ENCODE assay signal across 9 mouse cellular contexts in genomic region chr19:46374477-46375088, GRCm38 (mm10). TPM values are rescaled to one million over a fixed set of nuclear protein-coding genes. Genes with fewer than 3 reads are reported as not detected.
DNase-seq lines count a peak whose midpoint lies in the region; ATAC-seq and TF ChIP-seq lines count a peak whose summit lies in the region.
"Had no signal": no experiment of that assay in that cellular context is flagged by ENCODE, and none has a peak within 500 bp of the region (broad histone marks: within the 10 kb centered on the region; RNA-seq: fewer than 3 reads in every experiment).

No protein-coding gene starts in this region.

- no peak for TF ChIP-seq CTCF in layer of hippocampus, adult 2 months (conservative IDR thresholded peaks at IDR 0.05)
- TF ChIP-seq CTCF in forebrain, postnatal 0 days (IDR thresholded peaks at IDR 0.05; ENCODE audit: low read depth): no peak

- H3K27me3 ChIP-seq in forebrain, postnatal 0 days (ENCODE audit: insufficient read depth, low read length): no peaks in the 10 kb centered on the region
- no peaks in the 10 kb centered on the region for H3K27me3 ChIP-seq in midbrain, embryonic 13.5 days
- H3K27me3 ChIP-seq: neural tube, embryonic 13.5 days; stomach, embryonic 15.5 days had no signal

- no peak for ATAC-seq in forebrain, postnatal 0 days
- ATAC-seq in midbrain, embryonic 13.5 days: peak; percentile 48

- peaks cover 36% of the 10 kb centered on the region for H3K36me3 ChIP-seq in forebrain, postnatal 0 days (ENCODE audit: insufficient read depth)
- peaks cover 37% of the 10 kb centered on the region for H3K36me3 ChIP-seq in midbrain, embryonic 13.5 days

- DNase-seq in layer of hippocampus, adult 2 months (ENCODE audit: low spot score in 2 of 2): no peak
- no peak for DNase-seq in layer of hippocampus, adult 9-11 months
- DNase-seq in ZHBTc4 (ENCODE audit: low read depth, low spot score): peak; percentile 67
- no peak for DNase-seq in forebrain, postnatal 0 days
- DNase-seq in layer of hippocampus, adult 9-10 months (ENCODE audit: low spot score): no peak
- no peak for DNase-seq in right cerebral cortex, adult 2 months (ENCODE audit: low spot score in 2 of 2)

- no peak overlapping the region for H3K4me2 ChIP-seq in forebrain, postnatal 0 days (ENCODE audit: low read depth)
- no peak overlapping the region for H3K4me2 ChIP-seq in midbrain, embryonic 13.5 days (replicated peaks)
- H3K4me2 ChIP-seq: neural tube, embryonic 13.5 days; stomach, embryonic 15.5 days had no signal

- no peak overlapping the region for H3K4me3 ChIP-seq in layer of hippocampus, adult 2 months
- no peak overlapping the region for H3K4me3 ChIP-seq in forebrain, postnatal 0 days (ENCODE audit: low read depth, low read length)
- no peak overlapping the region for H3K4me3 ChIP-seq in midbrain, embryonic 13.5 days (replicated peaks)
- H3K4me3 ChIP-seq: neural tube, embryonic 13.5 days; stomach, embryonic 15.5 days had no signal

- WGBS in forebrain, postnatal 0 days: 48% methylated on average over 21 of the region's 21 CpGs
- WGBS in midbrain, embryonic 13.5 days: 45% methylated on average over 21 of the region's 21 CpGs

- H3K27ac ChIP-seq in layer of hippocampus, adult 2 months: peak overlapping the region; percentile 75
- peak overlapping the region; percentile 48; the same call in 1 of the 2 replicates for H3K27ac ChIP-seq in forebrain, postnatal 0 days (ENCODE audit: low read depth, low read length)
- no peak overlapping the region for H3K27ac ChIP-seq in midbrain, embryonic 13.5 days
- H3K27ac ChIP-seq: neural tube, embryonic 13.5 days; stomach, embryonic 15.5 days had no signal

- H3K9ac ChIP-seq in forebrain, postnatal 0 days: no peak overlapping the region
- no peak overlapping the region for H3K9ac ChIP-seq in midbrain, embryonic 13.5 days (replicated peaks)
- H3K9ac ChIP-seq: neural tube, embryonic 13.5 days; stomach, embryonic 15.5 days had no signal

- no peaks in the 10 kb centered on the region for H3K9me3 ChIP-seq in forebrain, postnatal 0 days (ENCODE audit: low read length)
- H3K9me3 ChIP-seq in midbrain, embryonic 13.5 days: no peaks in the 10 kb centered on the region
- H3K9me3 ChIP-seq: neural tube, embryonic 13.5 days; stomach, embryonic 15.5 days had no signal

- H3K4me1 ChIP-seq in forebrain, postnatal 0 days (ENCODE audit: insufficient read depth): no peaks in the 10 kb centered on the region
- no peaks in the 10 kb centered on the region for H3K4me1 ChIP-seq in midbrain, embryonic 13.5 days (replicated peaks)
- H3K4me1 ChIP-seq: stomach, embryonic 15.5 days had no signal

RNA-seq across cellular contexts. Expression of gene Actr1a, which starts 21.0 kb away (rescaled TPM):
- total RNA-seq in layer of hippocampus, adult 2 months (2021): 100 to 1,000 TPM; 179 to 184 TPM
- 356 and 372 TPM in 2 replicates for total RNA-seq in forebrain, postnatal 0 days (2014; rRNA removed)
- 360 and 367 TPM in 2 replicates for polyA plus RNA-seq in forebrain, postnatal 0 days (2015; fragmentation: Nextera tagmentation; extraction: Ambion mirVana)
- polyA plus RNA-seq in midbrain, embryonic 13.5 days (2015; fragmentation: Nextera tagmentation; extraction: Ambion mirVana): 331 and 333 TPM in 2 replicates

RNA-seq across cellular contexts. Expression of gene Sufu, which starts 22.1 kb away (rescaled TPM):
- 10 to 100 TPM; 20.3 to 23.2 TPM for total RNA-seq in layer of hippocampus, adult 2 months (2021)
- total RNA-seq in forebrain, postnatal 0 days (2014; rRNA removed): 9.4 and 13.1 TPM in 2 replicates
- polyA plus RNA-seq in forebrain, postnatal 0 days (2015; fragmentation: Nextera tagmentation; extraction: Ambion mirVana): 12.7 and 17.7 TPM in 2 replicates
- 27.7 and 28.6 TPM in 2 replicates for polyA plus RNA-seq in midbrain, embryonic 13.5 days (2015; fragmentation: Nextera tagmentation; extraction: Ambion mirVana)

RNA-seq across cellular contexts. Expression of gene 2310034G01Rik, which starts 24.5 kb away (rescaled TPM):
- 1 to 10 TPM; 1.0 to 1.3 TPM for total RNA-seq in layer of hippocampus, adult 2 months (2021)
- total RNA-seq in forebrain, postnatal 0 days (2014; rRNA removed): 2.4 and 4.3 TPM in 2 replicates
- polyA plus RNA-seq in forebrain, postnatal 0 days (2015; fragmentation: Nextera tagmentation; extraction: Ambion mirVana): 2.0 and 2.3 TPM in 2 replicates
- 1.7 TPM in 2 replicates for polyA plus RNA-seq in midbrain, embryonic 13.5 days (2015; fragmentation: Nextera tagmentation; extraction: Ambion mirVana)

RNA-seq across cellular contexts. Expression of gene Mfsd13a, which starts 33.7 kb away (rescaled TPM):
- 10 to 100 TPM; 30.2 to 30.5 TPM for total RNA-seq in layer of hippocampus, adult 2 months (2021)
- 4.1 and 5.3 TPM in 2 replicates for total RNA-seq in forebrain, postnatal 0 days (2014; rRNA removed)
- 11.5 and 14.1 TPM in 2 replicates for polyA plus RNA-seq in forebrain, postnatal 0 days (2015; fragmentation: Nextera tagmentation; extraction: Ambion mirVana)
- 7.8 and 9.2 TPM in 2 replicates for polyA plus RNA-seq in midbrain, embryonic 13.5 days (2015; fragmentation: Nextera tagmentation; extraction: Ambion mirVana)

RNA-seq across cellular contexts. Expression of gene Cuedc2, which starts 36.1 kb away (rescaled TPM):
- 100 to 1,000 TPM; 171 to 178 TPM for total RNA-seq in layer of hippocampus, adult 2 months (2021)
- total RNA-seq in forebrain, postnatal 0 days (2014; rRNA removed): 214 and 275 TPM in 2 replicates
- 388 and 443 TPM in 2 replicates for polyA plus RNA-seq in forebrain, postnatal 0 days (2015; fragmentation: Nextera tagmentation; extraction: Ambion mirVana)
- polyA plus RNA-seq in midbrain, embryonic 13.5 days (2015; fragmentation: Nextera tagmentation; extraction: Ambion mirVana): 290 TPM in 2 replicates
